Mouse (Mus musculus) liver, embryonic 18 days (tissue): ENCODE data around the gene Vmn2r114. TPM values are rescaled to one million over a fixed set of nuclear protein-coding genes. Genes with fewer than 3 reads are reported as not detected.

Experiments used
- polyA plus RNA-seq: library from polyadenylated mRNA; depleted of rRNA; stranded (reverse); fragments of >200 nt; gene quantifications from 2 replicates; pipeline ENCODE4 v1.2.3, GENCODE M21; 2012; rRNA removed

The Vmn2r114 gene
- not detected in 2 replicates for polyA plus RNA-seq

GRCm38 (mm10) chr17:23312437-23312836 lies at the start of gene Vmn2r114:
Gene Vmn2r114, minus strand, starts transcription at chr17:23312537.

GRCm38 (mm10) chr17:23343441-23343840 lies 31.1 kb upstream of the Vmn2r114 start, which contains the start of gene Vmn2r115:
Gene Vmn2r115, plus strand, starts transcription at chr17:23343741.

Other genes with a start within 250 kb of the Vmn2r114 start
- 1.5 and 1.6 TPM in 2 replicates for gene Zfp40, start 119.3 kb downstream of the Vmn2r114 start, polyA plus RNA-seq
- not detected in 2 replicates for gene Vmn2r115, start 31.2 kb upstream of the Vmn2r114 start, polyA plus RNA-seq
- gene Vmn2r116, start 72.1 kb upstream of the Vmn2r114 start, polyA plus RNA-seq: not detected in 2 replicates
- not detected in 2 replicates for gene Vmn2r117, start 167.2 kb upstream of the Vmn2r114 start, polyA plus RNA-seq